Mouse (Mus musculus): Measurements from ENCODE around the gene Rnf145.

The Rnf145 gene

GRCm38 (mm10) chr11:44612681-44613410 is 94.1 kb downstream of the Rnf145 start:
- in situ Hi-C loops (cut with MboI, MseI) = loop anchor here (25.0 kb wide), 2 partner anchors 924 to 1074 kb away; no protein-coding TSS in a partner anchor

- in situ Hi-C loops (cut with MboI, MseI) = loop anchor here (25.0 kb wide), 2 partner anchors 924 to 1074 kb away; no protein-coding TSS in a partner anchor
Observed at GRCm38 (mm10) chr11:44613411-44614180, 94.8 kb downstream of the Rnf145 start.

Data from regulatory T cell (primary cell).